In the genomic region with DNA sequence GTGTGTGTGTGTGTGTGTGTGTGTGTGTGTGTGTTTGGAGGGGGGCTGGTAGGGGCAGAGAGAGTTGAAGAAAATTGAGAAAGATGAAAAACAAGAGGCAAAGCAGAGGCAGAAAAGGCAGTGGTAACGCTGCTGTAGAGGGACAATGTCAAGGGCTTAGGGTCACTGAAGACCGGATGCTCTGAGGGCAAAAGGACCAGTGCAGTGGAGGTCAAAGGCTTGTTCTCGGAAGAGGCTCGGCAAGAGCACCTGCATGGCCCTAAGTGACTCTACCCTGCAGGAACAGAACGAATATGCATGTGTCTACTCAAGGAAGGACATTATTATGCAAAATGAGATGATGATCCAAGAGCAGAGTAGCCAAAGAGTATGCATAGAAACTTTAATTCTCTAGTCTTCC, we compare ENCODE assay signal across 27 mouse cellular contexts.
"Had no signal": no experiment of that assay in that cellular context is flagged by ENCODE, and none has a peak within 500 bp of the region (broad histone marks: within the 10 kb centered on the region; RNA-seq: fewer than 3 reads in every experiment).

No protein-coding gene starts in this region.

- H3K9me3 ChIP-seq: limb, embryonic 10.5 days; limb, embryonic 12.5 days; limb, embryonic 13.5 days; limb, embryonic 15.5 days; liver, embryonic 12.5 days; liver, embryonic 13.5 days; liver, embryonic 15.5 days; lung, embryonic 15.5 days; megakaryocyte, embryonic 14.5 days; midbrain, embryonic 10.5 days; midbrain, embryonic 12.5 days; midbrain, embryonic 13.5 days; midbrain, embryonic 15.5 days; neural tube, embryonic 12.5 days had no signal

- H3K36me3 ChIP-seq: limb, embryonic 10.5 days; limb, embryonic 12.5 days; limb, embryonic 13.5 days; limb, embryonic 15.5 days; liver, embryonic 12.5 days; liver, embryonic 13.5 days; liver, embryonic 15.5 days; lung, embryonic 15.5 days; midbrain, embryonic 10.5 days; midbrain, embryonic 12.5 days; midbrain, embryonic 13.5 days; midbrain, embryonic 15.5 days; neural tube, embryonic 12.5 days had no signal

- H3K9ac ChIP-seq: limb, embryonic 12.5 days; limb, embryonic 13.5 days; limb, embryonic 15.5 days; liver, embryonic 12.5 days; liver, embryonic 13.5 days; liver, embryonic 14.5 days; liver, embryonic 15.5 days; liver, postnatal 0 days; lung, embryonic 14.5 days; lung, embryonic 15.5 days; midbrain, embryonic 12.5 days; midbrain, embryonic 13.5 days; midbrain, embryonic 15.5 days; neural tube, embryonic 12.5 days had no signal

- H3K27ac ChIP-seq: limb, embryonic 10.5 days; limb, embryonic 12.5 days; limb, embryonic 13.5 days; limb, embryonic 15.5 days; liver, embryonic 12.5 days; liver, embryonic 13.5 days; liver, embryonic 14.5 days; liver, embryonic 15.5 days; lung, embryonic 15.5 days; macrophage; midbrain, embryonic 10.5 days; midbrain, embryonic 12.5 days; midbrain, embryonic 13.5 days; midbrain, embryonic 15.5 days; neural tube, embryonic 12.5 days had no signal

- H3K27me3 ChIP-seq: limb, embryonic 12.5 days; limb, embryonic 13.5 days; limb, embryonic 15.5 days; liver, embryonic 12.5 days; liver, embryonic 13.5 days; liver, embryonic 15.5 days; lung, embryonic 15.5 days; megakaryocyte, embryonic 14.5 days; midbrain, embryonic 12.5 days; midbrain, embryonic 13.5 days; midbrain, embryonic 15.5 days; neural tube, embryonic 12.5 days had no signal

- DNase-seq: left cerebral cortex, postnatal 4 days; liver, embryonic 13.5 days; liver, postnatal 0 days; lung, adult 18-20 months; lung, adult 2 months; lung, postnatal 10 days; lung, postnatal 14 days; lung, postnatal 36 days; lung, postnatal 4 days; midbrain, embryonic 14.5 days had no signal

- H3K4me3 ChIP-seq: limb, embryonic 10.5 days; limb, embryonic 12.5 days; limb, embryonic 13.5 days; limb, embryonic 15.5 days; liver, embryonic 12.5 days; liver, embryonic 13.5 days; liver, embryonic 15.5 days; lung, embryonic 15.5 days; megakaryocyte, embryonic 14.5 days; midbrain, embryonic 10.5 days; midbrain, embryonic 12.5 days; midbrain, embryonic 13.5 days; midbrain, embryonic 15.5 days; myocyte; neural tube, embryonic 12.5 days had no signal

- H3K4me1 ChIP-seq: limb, embryonic 10.5 days; limb, embryonic 12.5 days; limb, embryonic 13.5 days; limb, embryonic 15.5 days; liver, embryonic 12.5 days; liver, embryonic 13.5 days; liver, embryonic 15.5 days; lung, embryonic 15.5 days; megakaryocyte, embryonic 14.5 days; midbrain, embryonic 12.5 days; midbrain, embryonic 15.5 days; neural tube, embryonic 12.5 days had no signal
